Mouse (Mus musculus): Measurements from ENCODE around the gene Btnl9. TPM values are rescaled to one million over a fixed set of nuclear protein-coding genes. Genes with fewer than 3 reads are reported as not detected.
"Not testable (repeated sequence)": the region's sequence is repeated elsewhere in the genome, so short reads cannot be mapped to it uniquely, and the experiment has no call there.

Gene Btnl9
- polyA plus RNA-seq, 1 experiment from 2014 or later: 1.5 TPM

DNA sequence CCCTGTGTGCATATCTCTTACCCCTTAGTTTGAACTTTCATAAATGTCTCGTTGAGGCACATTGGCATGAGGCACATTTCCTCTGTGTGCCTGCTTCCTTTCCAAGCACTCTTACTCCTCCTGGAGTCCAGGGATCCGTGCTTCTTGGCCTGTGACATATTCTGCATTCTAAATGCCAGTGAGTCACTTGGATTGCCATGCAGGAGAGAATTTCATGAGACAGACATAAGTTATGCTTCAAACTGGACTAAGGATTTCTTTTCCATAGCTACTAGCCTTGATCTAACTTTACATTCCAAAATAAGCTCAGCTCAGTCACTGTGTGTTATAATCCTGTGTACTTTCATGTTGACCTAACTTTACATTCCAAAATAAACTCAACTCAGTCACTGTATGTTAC is 4.1 kb upstream of the Btnl9 start:
- H3K27ac ChIP-seq (replicated peaks; ENCODE audit: low read depth, low read length): no peak overlapping the region
- DNase-seq (ENCODE audit: low spot score) (no peak), ATAC-seq (ENCODE audit: low read depth) (no peak)
- no peak overlapping the region for H3K9ac ChIP-seq (ENCODE audit: low read depth, low read length)
- H3K4me2 ChIP-seq (ENCODE audit: low read depth, low read length): no peak overlapping the region
- no peaks in the 10 kb centered on the region for H3K4me1 ChIP-seq (ENCODE audit: control insufficient read depth, insufficient read depth, low read length)
- H3K27me3 ChIP-seq (replicated peaks; ENCODE audit: control insufficient read depth, insufficient read depth, low read length): no peaks in the 10 kb centered on the region
- no peak overlapping the region for H3K4me3 ChIP-seq (ENCODE audit: low read depth, low read length)
- no peaks in the 10 kb centered on the region for H3K9me3 ChIP-seq (ENCODE audit: control insufficient read depth, low read length)
- H3K36me3 ChIP-seq (ENCODE audit: control insufficient read depth, insufficient read depth, low read length): no peaks in the 10 kb centered on the region
- 52% methylated on average over 2 of the region's 2 CpGs for WGBS

DNA sequence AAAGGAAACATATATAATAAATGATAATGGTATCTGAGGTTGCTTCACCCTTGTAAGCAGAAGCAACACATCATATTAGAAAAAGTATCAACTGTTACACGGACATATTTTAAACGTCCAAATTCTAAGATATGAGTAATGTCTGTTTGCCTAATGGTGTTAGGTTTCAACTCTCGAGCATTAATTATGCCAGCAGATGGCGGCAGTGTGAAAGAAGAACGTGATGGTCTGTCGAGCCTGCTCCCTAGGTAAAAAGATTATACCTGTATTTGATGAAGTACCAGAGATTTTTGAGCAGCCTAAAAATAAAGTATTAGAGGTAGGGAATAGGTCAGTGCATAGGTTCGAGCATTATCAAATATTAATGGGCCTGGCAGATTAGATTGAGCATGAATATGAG is 2.8 kb upstream of the Btnl9 start:
- no peak overlapping the region for H3K27ac ChIP-seq (replicated peaks; ENCODE audit: low read depth, low read length)
- ATAC-seq (ENCODE audit: low read depth) (no peak), DNase-seq (ENCODE audit: low spot score) (peak; percentile 66)
- H3K27me3 ChIP-seq (replicated peaks; ENCODE audit: control insufficient read depth, insufficient read depth, low read length): no peaks in the 10 kb centered on the region
- H3K4me3 ChIP-seq (ENCODE audit: low read depth, low read length): no peak overlapping the region
- H3K4me2 ChIP-seq (ENCODE audit: low read depth, low read length): no peak overlapping the region
- H3K36me3 ChIP-seq (ENCODE audit: control insufficient read depth, insufficient read depth, low read length): no peaks in the 10 kb centered on the region
- 3% methylated on average over 7 of the region's 7 CpGs for WGBS
- H3K9me3 ChIP-seq (ENCODE audit: control insufficient read depth, low read length): no peaks in the 10 kb centered on the region
- no peak overlapping the region for H3K9ac ChIP-seq (ENCODE audit: low read depth, low read length)
- H3K4me1 ChIP-seq (ENCODE audit: control insufficient read depth, insufficient read depth, low read length): no peaks in the 10 kb centered on the region

DNA sequence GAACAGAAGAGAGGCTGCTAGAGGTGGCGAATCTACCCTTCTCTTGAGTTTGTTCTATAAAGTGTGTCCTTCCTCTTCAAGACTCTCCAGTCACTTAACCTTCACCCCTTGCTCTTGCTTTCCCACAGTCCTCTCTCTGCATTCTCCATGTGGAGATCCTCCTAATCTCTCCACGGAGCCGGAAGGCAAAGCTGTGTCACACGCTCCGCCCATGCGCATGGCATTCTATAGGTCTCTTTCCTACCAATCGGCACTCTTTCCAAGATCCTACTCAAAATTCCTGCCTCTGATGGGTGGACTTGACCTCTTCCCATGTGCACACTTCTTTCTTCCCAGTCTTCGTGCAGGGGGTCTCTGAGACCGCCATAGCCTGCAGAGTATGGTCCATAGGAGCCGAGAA is 742 bp upstream of the Btnl9 start:
- Histone ChIP-seq H3K36me3 (ENCODE audit: control insufficient read depth, insufficient read depth, low read length) (no peaks in the 10 kb centered on the region), H3K9ac (ENCODE audit: low read depth, low read length) (no peak overlapping the region), H3K4me2 (ENCODE audit: low read depth, low read length) (no peak overlapping the region), H3K4me3 (ENCODE audit: low read depth, low read length) (no peak overlapping the region), H3K27me3 (replicated peaks; ENCODE audit: control insufficient read depth, insufficient read depth, low read length) (no peaks in the 10 kb centered on the region), H3K9me3 (ENCODE audit: control insufficient read depth, low read length) (no peaks in the 10 kb centered on the region), H3K4me1 (ENCODE audit: control insufficient read depth, insufficient read depth, low read length) (no peaks in the 10 kb centered on the region), H3K27ac (replicated peaks; ENCODE audit: low read depth, low read length) (no peak overlapping the region)
- ATAC-seq (ENCODE audit: low read depth): no peak
- no peak for DNase-seq (ENCODE audit: low spot score)
- 79% methylated on average over 10 of the region's 10 CpGs for WGBS

DNA sequence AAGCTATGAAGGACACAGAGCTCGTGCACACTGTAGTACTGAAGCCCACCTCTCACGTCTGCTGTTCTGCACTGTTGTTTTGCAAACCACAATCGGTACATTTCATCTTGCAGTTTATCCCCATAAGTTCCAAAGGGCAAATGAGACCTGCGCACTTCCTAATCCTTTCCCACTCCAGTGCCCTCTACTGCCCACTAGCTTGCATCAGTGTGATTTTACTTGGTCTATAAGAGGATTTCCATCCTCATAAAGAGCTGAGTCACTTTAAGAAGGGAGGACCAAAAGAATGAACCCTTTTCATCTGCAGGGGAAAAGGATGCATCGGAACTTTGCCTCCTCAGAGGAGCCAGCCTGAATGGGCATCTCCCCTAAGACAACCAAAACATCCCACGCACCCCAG is 507 bp downstream of the Btnl9 start:
- Histone ChIP-seq H3K9ac (ENCODE audit: low read depth, low read length) (no peak overlapping the region), H3K4me3 (ENCODE audit: low read depth, low read length) (no peak overlapping the region), H3K27ac (replicated peaks; ENCODE audit: low read depth, low read length) (no peak overlapping the region), H3K36me3 (ENCODE audit: control insufficient read depth, insufficient read depth, low read length) (no peaks in the 10 kb centered on the region), H3K9me3 (ENCODE audit: control insufficient read depth, low read length) (no peaks in the 10 kb centered on the region), H3K4me2 (ENCODE audit: low read depth, low read length) (no peak overlapping the region), H3K27me3 (replicated peaks; ENCODE audit: control insufficient read depth, insufficient read depth, low read length) (no peaks in the 10 kb centered on the region), H3K4me1 (ENCODE audit: control insufficient read depth, insufficient read depth, low read length) (no peaks in the 10 kb centered on the region)
- ATAC-seq (ENCODE audit: low read depth) (no peak), DNase-seq (ENCODE audit: low spot score) (no peak)
- WGBS: 78% methylated on average over 6 of the region's 6 CpGs

DNA sequence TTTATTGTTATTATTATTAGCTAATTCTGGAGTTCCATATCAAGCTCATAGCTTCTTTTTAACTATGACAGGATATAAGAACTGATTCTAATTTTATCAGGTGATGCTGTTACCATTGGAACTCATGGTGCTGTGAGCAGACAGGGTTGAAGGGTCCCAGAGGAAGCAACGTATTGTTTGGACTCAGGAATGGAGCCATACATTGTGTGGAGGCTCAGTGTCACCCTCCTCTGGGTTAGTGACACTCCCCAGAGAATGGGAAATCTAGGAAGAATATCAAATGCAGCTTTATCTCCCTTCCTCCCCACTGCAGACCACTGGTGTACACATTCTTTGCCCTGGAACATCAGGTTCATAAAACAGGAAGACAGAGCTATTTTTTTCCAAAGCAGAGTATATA is 3.8 kb downstream of the Btnl9 start:
- WGBS: 59% methylated on average over 1 of the region's 1 CpGs

DNA sequence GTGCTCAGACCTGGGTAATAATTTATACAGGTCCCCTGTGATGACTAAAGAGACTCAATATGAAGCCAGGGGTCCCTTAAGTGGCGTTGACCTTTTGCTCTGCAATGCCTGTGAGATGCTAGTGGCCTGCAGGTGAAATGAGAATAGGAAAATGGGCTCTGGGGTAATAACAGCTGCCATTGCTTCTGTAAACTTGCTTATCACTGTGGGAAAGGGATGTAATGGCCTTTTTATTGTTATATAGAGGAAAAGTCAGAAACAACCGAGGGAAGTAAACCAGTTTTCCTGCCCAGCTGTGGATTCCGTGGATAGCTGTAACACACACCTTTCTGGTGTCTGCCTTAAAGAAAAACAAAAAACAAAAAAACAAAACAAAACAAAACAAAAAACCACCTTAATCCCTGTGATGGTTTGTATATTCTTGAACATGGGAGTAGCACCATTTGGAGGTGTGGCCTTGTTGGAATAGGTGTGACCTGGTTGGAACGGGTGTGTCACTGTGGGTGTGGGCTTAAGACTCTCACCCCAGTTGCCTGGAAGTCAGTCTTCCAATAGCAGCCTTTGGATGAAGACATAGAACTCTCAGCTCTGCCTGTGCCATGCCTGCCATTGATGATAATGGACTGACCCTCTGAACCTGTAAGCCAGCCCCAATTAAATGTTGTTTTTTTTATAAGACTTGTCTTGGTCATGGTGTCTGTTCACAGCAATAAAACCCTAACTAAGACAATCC is 10.7 kb downstream of the Btnl9 start:
- not testable (repeated sequence) for H3K4me3 ChIP-seq (ENCODE audit: low read depth, low read length); H3K9me3 ChIP-seq (ENCODE audit: control insufficient read depth, low read length); H3K36me3 ChIP-seq (ENCODE audit: control insufficient read depth, insufficient read depth, low read length); DNase-seq (ENCODE audit: low spot score); H3K27me3 ChIP-seq (replicated peaks; ENCODE audit: control insufficient read depth, insufficient read depth, low read length); H3K4me1 ChIP-seq (ENCODE audit: control insufficient read depth, insufficient read depth, low read length); H3K9ac ChIP-seq (ENCODE audit: low read depth, low read length); H3K4me2 ChIP-seq (ENCODE audit: low read depth, low read length); ATAC-seq (ENCODE audit: low read depth); H3K27ac ChIP-seq (replicated peaks; ENCODE audit: low read depth, low read length)
- WGBS: 78% methylated on average over 4 of the region's 4 CpGs

More for the DNA sequence above, 3.8 kb downstream of the Btnl9 start:
- no peak overlapping the region for H3K4me2 ChIP-seq (ENCODE audit: low read depth, low read length)
- H3K36me3 ChIP-seq (ENCODE audit: control insufficient read depth, insufficient read depth, low read length): no peaks in the 10 kb centered on the region
- H3K27ac ChIP-seq (replicated peaks; ENCODE audit: low read depth, low read length): no peak overlapping the region
- no peaks in the 10 kb centered on the region for H3K27me3 ChIP-seq (replicated peaks; ENCODE audit: control insufficient read depth, insufficient read depth, low read length)
- DNase-seq (ENCODE audit: low spot score) (no peak), ATAC-seq (ENCODE audit: low read depth) (no peak)
- H3K4me1 ChIP-seq (ENCODE audit: control insufficient read depth, insufficient read depth, low read length): no peaks in the 10 kb centered on the region
- H3K4me3 ChIP-seq (ENCODE audit: low read depth, low read length): no peak overlapping the region
- H3K9ac ChIP-seq (ENCODE audit: low read depth, low read length): no peak overlapping the region
- no peaks in the 10 kb centered on the region for H3K9me3 ChIP-seq (ENCODE audit: control insufficient read depth, low read length)

DNA sequence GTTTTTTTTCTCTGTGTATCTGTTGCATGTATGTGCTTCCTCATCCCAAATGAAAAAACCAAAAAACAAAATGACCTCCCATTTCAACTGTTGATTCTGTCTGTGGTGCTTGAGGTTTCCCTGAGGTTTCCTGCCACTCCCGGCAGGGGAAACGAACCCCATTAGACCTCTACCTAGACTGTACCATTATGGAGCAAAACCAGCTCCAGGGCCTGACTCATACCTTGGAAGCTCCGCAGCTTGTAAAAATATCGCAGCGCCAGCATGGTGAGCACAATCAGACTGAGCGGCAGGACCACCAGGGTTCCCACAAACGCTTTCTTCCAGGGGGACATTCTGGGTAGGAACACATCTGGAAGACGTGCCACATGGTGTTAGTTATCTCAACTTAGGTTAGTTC is 11.6 kb downstream of the Btnl9 start:
- no peak for ATAC-seq (ENCODE audit: low read depth)
- H3K27ac ChIP-seq (replicated peaks; ENCODE audit: low read depth, low read length): no peak overlapping the region
- WGBS: 83% methylated on average over 8 of the region's 8 CpGs

DNA sequence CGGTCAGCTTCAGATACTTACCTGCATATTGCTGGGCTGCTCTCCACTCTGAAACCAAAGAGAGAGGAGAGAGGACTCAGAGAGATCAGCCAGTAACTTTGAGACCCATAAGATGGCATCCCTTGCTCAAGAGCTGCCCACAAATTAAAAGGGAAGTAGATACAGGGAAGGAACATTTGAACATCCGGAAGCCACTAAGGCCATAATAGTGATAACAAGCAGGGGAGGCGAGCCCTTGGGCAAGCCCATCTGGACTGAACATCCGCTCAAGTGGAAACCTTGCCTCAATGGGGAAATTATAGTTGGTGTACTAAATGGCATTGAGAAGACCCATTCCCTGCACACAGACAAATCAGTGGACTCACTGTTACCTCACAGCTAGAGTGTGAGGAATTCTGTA is 16.4 kb downstream of the Btnl9 start:
- 97% methylated on average over 4 of the region's 4 CpGs for WGBS
- no peak overlapping the region for H3K9ac ChIP-seq (ENCODE audit: low read depth, low read length)
- H3K4me3 ChIP-seq (ENCODE audit: low read depth, low read length): no peak overlapping the region
- no peaks in the 10 kb centered on the region for H3K36me3 ChIP-seq (ENCODE audit: control insufficient read depth, insufficient read depth, low read length)
- H3K4me2 ChIP-seq (ENCODE audit: low read depth, low read length): no peak overlapping the region
- DNase-seq (ENCODE audit: low spot score) (no peak), ATAC-seq (ENCODE audit: low read depth) (no peak)
- H3K27me3 ChIP-seq (replicated peaks; ENCODE audit: control insufficient read depth, insufficient read depth, low read length): peaks cover 20% of the 10 kb centered on the region
- H3K4me1 ChIP-seq (ENCODE audit: control insufficient read depth, insufficient read depth, low read length): no peaks in the 10 kb centered on the region
- 0 out of 2 replicates have a peak, but pooled peaks cover 10% of the 10 kb centered on the region for H3K9me3 ChIP-seq (ENCODE audit: control insufficient read depth, low read length)
- no peak overlapping the region for H3K27ac ChIP-seq (replicated peaks; ENCODE audit: low read depth, low read length)

More for the DNA sequence above, 11.6 kb downstream of the Btnl9 start:
- Histone ChIP-seq H3K4me1 (ENCODE audit: control insufficient read depth, insufficient read depth, low read length) (no peaks in the 10 kb centered on the region), H3K4me2 (ENCODE audit: low read depth, low read length) (no peak overlapping the region), H3K9me3 (ENCODE audit: control insufficient read depth, low read length) (no peaks in the 10 kb centered on the region), H3K27me3 (replicated peaks; ENCODE audit: control insufficient read depth, insufficient read depth, low read length) (no peaks in the 10 kb centered on the region), H3K36me3 (ENCODE audit: control insufficient read depth, insufficient read depth, low read length) (no peaks in the 10 kb centered on the region), H3K9ac (ENCODE audit: low read depth, low read length) (no peak overlapping the region), H3K4me3 (ENCODE audit: low read depth, low read length) (no peak overlapping the region)
- DNase-seq (ENCODE audit: low spot score): no peak

Measured in embryonic facial prominence, embryonic 14.5 days (tissue).